Mouse (Mus musculus) embryonic facial prominence, embryonic 15.5 days (tissue): Measurements from ENCODE around the gene Ydjc. TPM values are rescaled to one million over a fixed set of nuclear protein-coding genes. Genes with fewer than 3 reads are reported as not detected.

Experiments
- ATAC-seq: fragments of 200-750 bp; cut with Nextera tagmentation; 2 replicates; pipeline ENCODE4 v1.8.0; 2017; ENCODE audit warnings: low read depth, moderate TSS enrichment; ENCODE audit not compliant: insufficient number of reproducible peaks, low FRiP score, low TSS enrichment
- H3K27ac ChIP-seq: fragments of 300-500 bp; sonication (generic); replicated peaks from 2 replicates; pipeline ENCODE4 v1.5.1; 2015; ENCODE audit warnings: mild to moderate bottlenecking, inconsistent platforms
- H3K27me3 ChIP-seq: fragments of 300-500 bp; sonication (generic); 2 replicates; pipeline ENCODE4 v1.6.1; 2015; ENCODE audit warnings: inconsistent platforms
- H3K36me3 ChIP-seq: fragments of 300-500 bp; sonication (generic); 2 replicates; pipeline ENCODE4 v1.6.1; 2015; ENCODE audit warnings: mild to moderate bottlenecking, inconsistent platforms
- H3K4me1 ChIP-seq: fragments of 300-500 bp; sonication (generic); 2 replicates; pipeline ENCODE4 v1.6.1; 2015; ENCODE audit warnings: inconsistent platforms
- H3K4me2 ChIP-seq: fragments of 300-500 bp; sonication (generic); replicated peaks from 2 replicates; pipeline ENCODE4 v1.6.1; 2015; ENCODE audit warnings: mild to moderate bottlenecking, inconsistent platforms
- H3K4me3 ChIP-seq: fragments of 300-500 bp; sonication (generic); replicated peaks from 2 replicates; pipeline ENCODE4 v1.5.1; 2015; ENCODE audit warnings: mild to moderate bottlenecking, inconsistent platforms
- H3K9ac ChIP-seq: fragments of 300-500 bp; sonication (generic); 2 replicates; pipeline ENCODE4 v1.6.1; 2015; ENCODE audit warnings: inconsistent platforms
- H3K9me3 ChIP-seq: fragments of 300-500 bp; sonication (generic); replicated peaks from 2 replicates; pipeline ENCODE4 v1.6.1; 2016; ENCODE audit warnings: inconsistent platforms
- WGBS: fragments of 180-500 bp; shearing (Covaris S2); methylation state at CpG from one replicate; pipeline ENCODE4 v1.1.7; 2015; 5-methylcytosine and 5-hydroxymethylcytosine counted together
- microRNA counts: library from miRNA; unstranded; fragments of <30 nt; microRNA quantifications from one replicate; lab custom pipeline; 2016
- microRNA-seq: library from miRNA; unstranded; fragments of <30 nt; microRNA quantifications from one replicate; pipeline ENCODE4, GENCODE M21; 2016; ENCODE audit warnings: borderline number of aligned reads
- polyA plus RNA-seq: library from polyadenylated mRNA; unstranded; fragments of >200 nt; fragmentation: Nextera tagmentation; extraction: Ambion mirVana; gene quantifications from 2 replicates; pipeline ENCODE4 v1.2.1, GENCODE M21; 2015

Gene Ydjc
- polyA plus RNA-seq, 1 experiment from 2014 or later: 15.3 TPM

GRCm38 (mm10) chr16:17200953-17201707 lies 56.7 kb downstream of the Ydjc start:
- peak overlapping the region; percentile 63 for H3K27ac ChIP-seq
- no peaks in the 10 kb centered on the region for H3K9me3 ChIP-seq
- peak overlapping the region; percentile 99 for H3K9ac ChIP-seq
- H3K4me3 ChIP-seq: peak overlapping the region; percentile 97
- WGBS: under 1% methylated on average over 72 of the region's 72 CpGs
- H3K27me3 ChIP-seq: no peaks in the 10 kb centered on the region
- H3K4me1 ChIP-seq: peaks cover 10% of the 10 kb centered on the region
- no peaks in the 10 kb centered on the region for H3K36me3 ChIP-seq
- H3K4me2 ChIP-seq: peak overlapping the region; percentile 72
- ATAC-seq: peak; percentile 84

GRCm38 (mm10) chr16:17201977-17202376 lies 57.6 kb downstream of the Ydjc start:
- Histone ChIP-seq H3K36me3 (no peaks in the 10 kb centered on the region), H3K9ac (no peak overlapping the region), H3K4me2 (no peak overlapping the region), H3K4me1 (peaks cover 10% of the 10 kb centered on the region), H3K9me3 (no peaks in the 10 kb centered on the region), H3K4me3 (peak overlapping the region; percentile 97), H3K27ac (peak overlapping the region; percentile 63), H3K27me3 (0 out of 2 replicates have a peak, but pooled peaks cover 5% of the 10 kb centered on the region)
- WGBS: 52% methylated on average over 2 of the region's 2 CpGs
- ATAC-seq: peak; percentile 63; the same call in 1 of the 2 replicates

- peaks cover 8% of the 10 kb centered on the region; the same call in 1 of the 2 replicates for H3K27me3 ChIP-seq
- H3K36me3 ChIP-seq: no peaks in the 10 kb centered on the region
- no peaks in the 10 kb centered on the region for H3K9me3 ChIP-seq
- peak within 1 kb of the TSS; percentile 99; the same call in 1 of the 2 replicates for H3K9ac ChIP-seq
- H3K4me1 ChIP-seq: peaks cover 10% of the 10 kb centered on the region
- peak within 1 kb of the TSS; percentile 97 for H3K4me3 ChIP-seq
- WGBS: 88% methylated on average over 1 of the region's 1 CpGs
- peak within 1 kb of the TSS; percentile 72 for H3K4me2 ChIP-seq
- peak within 1 kb of the TSS; percentile 63 for H3K27ac ChIP-seq
- no peak for ATAC-seq
These were observed 58.1 kb downstream of the Ydjc start, which contains the start of gene Ube2l3 for GRCm38 (mm10) chr16:17202549-17202948. Ube2l3 (minus strand) TSS chr16:17202649.

- WGBS: 8% methylated on average over 6 of the region's 6 CpGs
- ATAC-seq: no peak
- Histone ChIP-seq H3K36me3 (no peaks in the 10 kb centered on the region), H3K27me3 (peaks cover 18% of the 10 kb centered on the region), H3K9me3 (no peaks in the 10 kb centered on the region), H3K4me1 (peaks cover 20% of the 10 kb centered on the region), H3K9ac (no peak overlapping the region), H3K4me3 (no peak overlapping the region), H3K27ac (no peak overlapping the region), H3K4me2 (no peak overlapping the region)
These were observed 60.6 kb downstream of the Ydjc start for GRCm38 (mm10) chr16:17204990-17205389.

GRCm38 (mm10) chr16:17208389-17209361 lies 64.3 kb downstream of the Ydjc start, which contains the start of gene Rimbp3:
Rimbp3 (plus strand) TSS chr16:17208603.
- Histone ChIP-seq H3K36me3 (no peaks in the 10 kb centered on the region), H3K9ac (peak within 1 kb of the TSS; percentile 50), H3K4me3 (peak within 1 kb of the TSS; percentile 64), H3K27me3 (peaks cover 31% of the 10 kb centered on the region), H3K4me1 (peaks cover 22% of the 10 kb centered on the region), H3K4me2 (peak within 1 kb of the TSS; percentile 99), H3K9me3 (no peaks in the 10 kb centered on the region), H3K27ac (peak within 1 kb of the TSS; percentile 55; the same call in 1 of the 2 replicates)
- WGBS: under 1% methylated on average over 85 of the region's 85 CpGs
- peak; percentile 76 for ATAC-seq

GRCm38 (mm10) chr16:17209404-17209960 lies 65.1 kb downstream of the Ydjc start:
- WGBS: 1% methylated on average over 37 of the region's 37 CpGs
- Histone ChIP-seq H3K4me1 (peaks cover 22% of the 10 kb centered on the region), H3K4me2 (peak overlapping the region; percentile 99), H3K9ac (no peak overlapping the region; the same call in 1 of the 2 replicates), H3K27me3 (peaks cover 31% of the 10 kb centered on the region), H3K4me3 (peak overlapping the region; percentile 64), H3K9me3 (no peaks in the 10 kb centered on the region), H3K27ac (no peak overlapping the region), H3K36me3 (no peaks in the 10 kb centered on the region)
- ATAC-seq: 0 out of 2 replicates have a peak, but pooled peaks have one; percentile 8

MicroRNAs encoded within 50 kb of the gene (microRNA counts, 519-probe panel; counts per million panel counts)
- 3,425 counts per million, percentile 81 among the panel's probes with 10 or more counts for microRNA mmu-miR-130b (lab: Ali Mortazavi, UCI)
- 2,441 counts per million, percentile 55 among the panel's probes with 10 or more counts for microRNA mmu-miR-301b (lab: Ali Mortazavi, UCI)

Small RNA genes within 50 kb of the gene (microRNA-seq; reads per million reads assigned to microRNA genes)
- gene Mir130b: 3,575 reads per million, percentile 87 among the genes with 10 or more reads in this experiment
- gene Mir301b: 63.1 reads per million, percentile 49 among the genes with 10 or more reads in this experiment

Other genes starting within 250 kb of the Ydjc start
- 27.8 and 30.0 TPM in 2 replicates for gene Ppm1f, start 248.2 kb upstream of the Ydjc start, polyA plus RNA-seq
- gene Mapk1, start 161.2 kb upstream of the Ydjc start, polyA plus RNA-seq: 164 TPM in 2 replicates
- gene Ypel1, start 74.9 kb upstream of the Ydjc start, polyA plus RNA-seq: 30.4 and 34.5 TPM in 2 replicates
- gene Ppil2, start 33.4 kb upstream of the Ydjc start, polyA plus RNA-seq: 128 and 142 TPM in 2 replicates
- gene 2610318N02Rik, start 19.5 kb upstream of the Ydjc start, polyA plus RNA-seq: 23.3 and 24.5 TPM in 2 replicates
- 69.5 and 70.2 TPM in 2 replicates for gene Sdf2l1, start 12.2 kb upstream of the Ydjc start, polyA plus RNA-seq
- 0.80 and 1.2 TPM in 2 replicates for gene Ccdc116, start 2.6 kb downstream of the Ydjc start, polyA plus RNA-seq
- 304 and 312 TPM in 2 replicates for gene Ube2l3, start 58.0 kb downstream of the Ydjc start, polyA plus RNA-seq
- 0.46 and 0.57 TPM in 2 replicates for gene Rimbp3, start 64.0 kb downstream of the Ydjc start, polyA plus RNA-seq
- 4.8 and 5.6 TPM in 2 replicates for gene Hic2, start 89.0 kb downstream of the Ydjc start, polyA plus RNA-seq
- 14.5 and 15.2 TPM in 2 replicates for gene Tmem191c, start 131.5 kb downstream of the Ydjc start, polyA plus RNA-seq
- 0.31 and 0.59 TPM in 2 replicates for gene Serpind1, start 186.8 kb downstream of the Ydjc start, polyA plus RNA-seq